ENCODE assay signal across 8 mouse cellular contexts in the genomic region with DNA sequence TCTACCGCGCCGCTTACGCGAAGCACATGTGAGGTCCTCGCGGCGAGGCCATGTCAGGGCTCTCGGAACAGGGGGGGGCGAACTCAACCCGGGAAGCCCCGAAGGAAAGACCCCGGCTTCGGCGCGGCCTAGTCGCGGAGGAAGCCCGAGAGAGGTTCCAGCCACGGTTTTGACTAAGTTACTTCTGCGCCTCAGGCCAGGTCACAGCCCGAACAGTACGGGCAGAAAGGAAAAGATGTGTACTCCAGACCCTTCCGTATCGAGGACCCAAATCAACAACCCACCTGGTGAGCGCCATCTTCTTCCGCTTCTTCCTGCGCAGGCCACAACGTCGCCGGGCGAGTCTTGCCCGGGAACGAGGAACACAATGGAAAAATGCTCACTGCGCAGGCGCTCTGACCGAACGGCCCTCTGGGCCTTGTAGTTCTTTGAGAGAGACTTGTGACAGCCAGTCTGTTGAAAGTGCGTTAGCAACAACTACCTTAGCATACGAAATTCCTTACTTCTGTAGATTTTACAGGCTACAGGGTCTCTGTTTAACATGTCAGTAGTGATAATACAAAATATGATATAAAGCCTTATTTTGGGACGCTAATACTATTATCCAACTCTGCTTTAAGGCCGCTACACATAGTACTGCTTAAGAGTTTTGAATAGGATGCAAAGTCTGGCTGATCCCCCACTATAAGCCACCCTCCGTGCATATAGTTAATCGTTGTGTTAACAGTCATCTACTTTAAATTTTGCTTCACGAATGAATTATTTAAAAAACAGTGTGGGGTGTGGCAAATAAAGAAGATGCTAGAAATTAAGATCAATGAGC. TPM values are rescaled to one million over a fixed set of nuclear protein-coding genes. Genes with fewer than 3 reads are reported as not detected.
DNase-seq lines count a peak whose midpoint lies in the region; ATAC-seq lines count a peak whose summit lies in the region.

A gene (minus strand): TSS at position 311 of the 823 bp plus-strand sequence.

- H3K9ac ChIP-seq in hindbrain, embryonic 11.5 days (ENCODE audit: low read depth, low read length), result peak within 1 kb of the TSS; percentile 86

- peak within 1 kb of the TSS; percentile 59 for H3K4me2 ChIP-seq in hindbrain, embryonic 11.5 days (replicated peaks; ENCODE audit: low read depth, low read length)

- no peaks in the 10 kb centered on the region for H3K4me1 ChIP-seq in hindbrain, embryonic 11.5 days (replicated peaks; ENCODE audit: control insufficient read depth, insufficient read depth, low read length)

- WGBS in hindbrain, embryonic 11.5 days, result 3% methylated on average over 45 of the region's 45 CpGs

- H3K27me3 ChIP-seq in hindbrain, embryonic 11.5 days (ENCODE audit: control insufficient read depth, insufficient read depth, low read length), result no peaks in the 10 kb centered on the region

- peak within 1 kb of the TSS; percentile 73 for H3K4me3 ChIP-seq in hindbrain, embryonic 11.5 days (ENCODE audit: low read depth, low read length)

- H3K27ac ChIP-seq in hindbrain, embryonic 11.5 days (ENCODE audit: low read depth, low read length), result peak within 1 kb of the TSS; percentile 73

- no peaks in the 10 kb centered on the region for H3K36me3 ChIP-seq in hindbrain, embryonic 11.5 days (ENCODE audit: control insufficient read depth, insufficient read depth, low read length)

- H3K9me3 ChIP-seq in hindbrain, embryonic 11.5 days (ENCODE audit: control insufficient read depth, low read length), result no peaks in the 10 kb centered on the region

- peak; percentile 90 for DNase-seq in Muller cell, postnatal 12 days (ENCODE audit: inconsistent ontology term)
- peak; percentile 95 for DNase-seq in cerebellum, adult 9-11 months
- DNase-seq in frontal cortex, adult 2 months (ENCODE audit: extremely low spot score in 1 of 2, low spot score in 1 of 2), result peak; percentile 93 to 97
- DNase-seq in hindbrain, embryonic 11.5 days (ENCODE audit: low spot score), result peak; percentile 97
- peak; percentile 92 to 96 for DNase-seq in layer of hippocampus, postnatal 10 days (ENCODE audit: low spot score in 2 of 2)
- DNase-seq in lung, postnatal 10 days, result peak; percentile 96
- peak; percentile 93 for DNase-seq in ovary, postnatal 36 days (ENCODE audit: low spot score)
- DNase-seq in thymus, postnatal 25 days, result peak; percentile 94

- peak; percentile 95 for ATAC-seq in hindbrain, embryonic 11.5 days (ENCODE audit: low FRiP score)

RNA-seq across cellular contexts. Expression of the gene that starts here (rescaled TPM):
- polyA plus RNA-seq in frontal cortex, adult 2 months (2012; rRNA removed), result 37.3 and 42.9 TPM in 2 replicates
- polyA plus RNA-seq in hindbrain, embryonic 11.5 days (2014; fragmentation: Nextera tagmentation; extraction: Ambion mirVana), result 156 and 160 TPM in 2 replicates
- 10 to 100 TPM; 50.9 to 51.2 TPM for total RNA-seq in layer of hippocampus, postnatal 10 days (2021)

Comparison
In these comparisons a context has a peak if more than half of its experiments do, and no peak if none do; other contexts are left out.
1. Peak in every context shown above with its lines: DNase-seq, ATAC-seq, H3K4me3 ChIP-seq and H3K27ac ChIP-seq.